ENCODE assay signal across 36 mouse cellular contexts in genomic region chr4:48620121-48620520, GRCm38 (mm10). TPM values are rescaled to one million over a fixed set of nuclear protein-coding genes. Genes with fewer than 3 reads are reported as not detected.
"Had no signal": no experiment of that assay in that cellular context is flagged by ENCODE, and none has a peak within 500 bp of the region (broad histone marks: within the 10 kb centered on the region; RNA-seq: fewer than 3 reads in every experiment).

No protein-coding gene starts in this region.

- ATAC-seq: hindbrain, embryonic 16.5 days; hindbrain, postnatal 0 days; inflammation-experienced regulatory T-cells, adult 6 months; intestine, embryonic 15.5 days; intestine, embryonic 16.5 days; intestine, postnatal 0 days had no signal

- DNase-seq: heart, postnatal 14 days; heart, postnatal 36 days; heart, postnatal 4 days; kidney, adult 11 months; kidney, adult 18-20 months; kidney, adult 2 months; kidney, adult 8-10 months; kidney, adult 9 months; kidney, postnatal 10 days; kidney, postnatal 14 days; kidney, postnatal 25 days; kidney, postnatal 36 days; kidney, postnatal 4 days; layer of hippocampus, adult 9-11 months; layer of hippocampus, postnatal 36 days had no signal

- H3K27ac ChIP-seq: heart, embryonic 13.5 days; heart, embryonic 15.5 days; hindbrain, embryonic 10.5 days; hindbrain, embryonic 12.5 days; hindbrain, embryonic 13.5 days; hindbrain, embryonic 14.5 days; hindbrain, embryonic 15.5 days; hindbrain, postnatal 0 days; intestine, embryonic 15.5 days; kidney, embryonic 15.5 days; kidney, postnatal 0 days; layer of hippocampus, adult 2 months; left cerebral cortex, adult 2 months had no signal

- H3K27me3 ChIP-seq: heart, embryonic 12.5 days; heart, embryonic 13.5 days; heart, embryonic 15.5 days; hindbrain, embryonic 12.5 days; hindbrain, embryonic 13.5 days; hindbrain, embryonic 15.5 days; intestine, embryonic 15.5 days; kidney, embryonic 15.5 days had no signal

- H3K4me1 ChIP-seq: heart, embryonic 15.5 days; hindbrain, embryonic 10.5 days; hindbrain, embryonic 12.5 days; hindbrain, embryonic 13.5 days; kidney, embryonic 15.5 days had no signal

- H3K4me3 ChIP-seq: heart, embryonic 12.5 days; heart, embryonic 13.5 days; heart, embryonic 15.5 days; hindbrain, embryonic 10.5 days; hindbrain, embryonic 12.5 days; hindbrain, embryonic 13.5 days; hindbrain, embryonic 15.5 days; intestine, embryonic 15.5 days; kidney, embryonic 15.5 days; layer of hippocampus, adult 2 months; left cerebral cortex, adult 2 months had no signal

- H3K9me3 ChIP-seq: heart, embryonic 12.5 days; heart, embryonic 13.5 days; heart, embryonic 15.5 days; hindbrain, embryonic 10.5 days; hindbrain, embryonic 12.5 days; hindbrain, embryonic 13.5 days; hindbrain, embryonic 15.5 days; intestine, embryonic 15.5 days; kidney, embryonic 15.5 days had no signal

- H3K4me2 ChIP-seq: heart, embryonic 11.5 days; heart, embryonic 12.5 days; heart, embryonic 13.5 days; heart, embryonic 15.5 days; hindbrain, embryonic 12.5 days; hindbrain, embryonic 13.5 days; hindbrain, embryonic 14.5 days; hindbrain, embryonic 15.5 days; intestine, embryonic 15.5 days; kidney, embryonic 15.5 days had no signal

- H3K9ac ChIP-seq: heart, embryonic 12.5 days; heart, embryonic 13.5 days; heart, embryonic 15.5 days; hindbrain, embryonic 12.5 days; hindbrain, embryonic 13.5 days; hindbrain, embryonic 14.5 days; hindbrain, embryonic 15.5 days; intestine, embryonic 15.5 days; kidney, embryonic 15.5 days had no signal

RNA-seq across cellular contexts. Expression of gene Tmeff1, which starts 35.1 kb away (rescaled TPM):
- polyA plus RNA-seq: inflammation-experienced regulatory T-cells, adult 6 months had no signal

RNA-seq across cellular contexts. Expression of gene Cavin4, which starts 43.2 kb away (rescaled TPM):
- total RNA-seq: hematopoietic stem cell, adult 5-6 weeks had no signal
- polyA plus RNA-seq: inflammation-experienced regulatory T-cells, adult 6 months; large intestine, adult 2 months had no signal
